Mouse (Mus musculus): ENCODE results near the gene Hsbp1. TPM values are rescaled to one million over a fixed set of nuclear protein-coding genes. Genes with fewer than 3 reads are reported as not detected.

Hsbp1 gene
- polyA plus RNA-seq, 1 experiment, result not detected

DNA sequence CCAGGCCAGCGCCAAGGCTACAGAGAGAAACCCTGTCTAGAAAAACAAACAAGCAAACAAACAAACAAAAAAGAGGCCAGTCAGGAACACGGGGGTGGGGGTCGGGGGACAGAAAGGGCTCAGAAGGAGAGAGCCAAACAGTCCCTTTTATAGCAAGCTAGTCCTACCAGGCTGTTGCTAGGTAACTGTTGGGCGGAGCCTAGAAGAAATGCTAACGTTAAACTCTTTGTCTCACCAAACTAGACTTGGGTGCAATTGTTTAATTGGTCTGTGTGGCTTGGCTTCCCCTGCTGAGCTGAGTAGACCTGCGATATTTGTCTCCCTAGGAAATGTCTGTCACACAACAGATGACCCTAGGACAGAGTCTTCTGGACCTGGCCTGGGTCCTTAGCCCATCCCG lies 34.2 kb downstream of the Hsbp1 start:
- TF ChIP-seq CTCF (IDR thresholded peaks at IDR 0.05; ENCODE audit: insufficient read depth, low read depth, low read length), result no peak
- no peak for TF ChIP-seq POLR2A (IDR thresholded peaks at IDR 0.05; ENCODE audit: insufficient read depth, low read depth, low read length)
- WGBS, result 59% methylated on average over 7 of the region's 7 CpGs
- H3K4me3 ChIP-seq (ENCODE audit: insufficient read depth, low read depth, low read length), result no peak overlapping the region
- H3K4me1 ChIP-seq (ENCODE audit: control insufficient read depth, insufficient read depth, low read length), result no peaks in the 10 kb centered on the region
- no peak overlapping the region for H3K27ac ChIP-seq (ENCODE audit: insufficient read depth, low read depth, low read length)

- TF ChIP-seq POLR2A (IDR thresholded peaks at IDR 0.05; ENCODE audit: insufficient read depth, low read depth, low read length) (no peak), CTCF (IDR thresholded peaks at IDR 0.05; ENCODE audit: insufficient read depth, low read depth, low read length) (no peak)
- Histone ChIP-seq H3K27ac (ENCODE audit: insufficient read depth, low read depth, low read length) (no peak overlapping the region), H3K4me1 (ENCODE audit: control insufficient read depth, insufficient read depth, low read length) (no peaks in the 10 kb centered on the region), H3K4me3 (ENCODE audit: insufficient read depth, low read depth, low read length) (no peak overlapping the region)
- WGBS, result 29% methylated on average over 4 of the region's 4 CpGs
Measured at GRCm38 (mm10) chr8:119380619-119381018, 36.3 kb downstream of the Hsbp1 start.

DNA sequence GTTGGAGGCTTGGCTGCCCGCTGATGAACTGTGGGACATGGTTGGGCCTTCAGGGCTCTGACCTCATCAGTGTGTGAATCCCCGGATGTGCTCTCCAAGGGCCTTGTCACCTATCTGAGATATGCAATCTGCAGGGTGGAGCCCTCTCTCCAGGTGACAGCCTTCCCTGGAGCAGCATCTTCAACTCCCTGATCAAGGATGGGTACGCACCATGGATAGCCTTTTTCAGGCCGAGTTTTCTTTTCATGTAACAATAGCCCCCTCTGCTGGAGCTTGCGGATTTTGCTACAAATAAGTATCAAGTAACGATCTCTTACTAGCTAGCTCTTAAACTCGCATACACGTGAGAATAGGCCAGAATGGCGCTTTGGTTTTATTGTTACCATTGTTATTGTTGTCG lies 40.2 kb downstream of the Hsbp1 start:
- Histone ChIP-seq H3K4me3 (ENCODE audit: insufficient read depth, low read depth, low read length) (no peak overlapping the region), H3K4me1 (ENCODE audit: control insufficient read depth, insufficient read depth, low read length) (no peaks in the 10 kb centered on the region), H3K27ac (ENCODE audit: insufficient read depth, low read depth, low read length) (no peak overlapping the region)
- WGBS, result 22% methylated on average over 10 of the region's 10 CpGs
- TF ChIP-seq POLR2A (IDR thresholded peaks at IDR 0.05; ENCODE audit: insufficient read depth, low read depth, low read length) (no peak), CTCF (IDR thresholded peaks at IDR 0.05; ENCODE audit: insufficient read depth, low read depth, low read length) (0 out of 2 replicates have a peak, but pooled peaks have one; percentile 16)

DNA sequence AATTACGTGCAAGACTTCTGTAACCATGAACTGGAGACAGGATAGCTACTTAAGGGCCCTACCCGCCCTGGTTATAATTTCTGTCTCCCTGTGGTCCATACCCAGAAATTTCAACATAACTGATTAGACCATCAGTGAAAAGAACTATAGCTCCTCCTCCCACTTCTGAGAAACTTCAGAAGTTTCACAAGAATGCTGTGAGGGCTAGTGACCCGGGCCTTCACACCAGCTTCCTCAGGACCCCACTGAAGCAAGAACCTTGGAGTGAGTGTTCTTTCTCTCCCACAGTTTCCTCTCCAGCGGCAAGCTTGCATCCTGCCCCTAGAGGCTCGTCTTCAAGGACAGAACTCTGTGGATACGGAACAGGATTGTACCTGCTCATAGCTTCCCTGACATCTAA lies 41.6 kb downstream of the Hsbp1 start:
- Histone ChIP-seq H3K27ac (ENCODE audit: insufficient read depth, low read depth, low read length) (no peak overlapping the region), H3K4me3 (ENCODE audit: insufficient read depth, low read depth, low read length) (no peak overlapping the region), H3K4me1 (ENCODE audit: control insufficient read depth, insufficient read depth, low read length) (no peaks in the 10 kb centered on the region)
- no peak for TF ChIP-seq POLR2A (IDR thresholded peaks at IDR 0.05; ENCODE audit: insufficient read depth, low read depth, low read length)
- no peak for TF ChIP-seq CTCF (IDR thresholded peaks at IDR 0.05; ENCODE audit: insufficient read depth, low read depth, low read length)
- WGBS, result 77% methylated on average over 6 of the region's 6 CpGs

DNA sequence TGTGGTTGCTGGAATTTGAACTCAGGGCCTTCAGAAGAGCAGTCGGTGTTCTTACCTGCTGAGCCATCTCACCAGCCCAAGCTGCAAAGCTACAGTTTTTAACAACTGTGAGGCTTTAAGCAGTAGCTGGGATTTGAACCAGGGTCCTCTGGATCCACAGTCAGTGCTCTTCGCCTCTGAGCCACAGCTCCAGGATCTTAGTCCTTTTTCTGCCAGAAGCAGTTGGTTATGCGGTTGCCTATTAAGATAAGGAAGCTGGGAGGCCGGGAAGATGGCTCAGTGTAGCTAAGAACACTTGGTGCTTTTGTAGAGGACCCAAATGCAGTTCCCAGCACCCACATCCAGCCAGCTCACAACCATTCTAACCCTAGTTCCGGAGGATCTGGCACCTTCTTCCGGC lies 42.7 kb downstream of the Hsbp1 start:
- no peak for TF ChIP-seq POLR2A (IDR thresholded peaks at IDR 0.05; ENCODE audit: insufficient read depth, low read depth, low read length)
- WGBS, result 86% methylated on average over 6 of the region's 6 CpGs

GRCm38 (mm10) chr8:119394097-119394496 lies 49.8 kb downstream of the Hsbp1 start:
- TF ChIP-seq CTCF (IDR thresholded peaks at IDR 0.05; ENCODE audit: insufficient read depth, low read depth, low read length) (no peak), POLR2A (IDR thresholded peaks at IDR 0.05; ENCODE audit: insufficient read depth, low read depth, low read length) (no peak)
- WGBS, result 77% methylated on average over 9 of the region's 9 CpGs
- peak overlapping the region; percentile 68 for H3K4me3 ChIP-seq (ENCODE audit: insufficient read depth, low read depth, low read length)
- peaks cover 21% of the 10 kb centered on the region for H3K4me1 ChIP-seq (ENCODE audit: control insufficient read depth, insufficient read depth, low read length)
- H3K27ac ChIP-seq (ENCODE audit: insufficient read depth, low read depth, low read length), result peak overlapping the region; percentile 79

More for the DNA sequence above, 42.7 kb downstream of the Hsbp1 start:
- Histone ChIP-seq H3K27ac (ENCODE audit: insufficient read depth, low read depth, low read length) (no peak overlapping the region), H3K4me3 (ENCODE audit: insufficient read depth, low read depth, low read length) (no peak overlapping the region), H3K4me1 (ENCODE audit: control insufficient read depth, insufficient read depth, low read length) (no peaks in the 10 kb centered on the region)

- Histone ChIP-seq H3K4me1 (ENCODE audit: control insufficient read depth, insufficient read depth, low read length) (peaks cover 25% of the 10 kb centered on the region), H3K27ac (ENCODE audit: insufficient read depth, low read depth, low read length) (peak within 1 kb of the TSS; percentile 79), H3K4me3 (ENCODE audit: insufficient read depth, low read depth, low read length) (peak within 1 kb of the TSS; percentile 68)
- WGBS, result under 1% methylated on average over 44 of the region's 44 CpGs
- TF ChIP-seq CTCF (IDR thresholded peaks at IDR 0.05; ENCODE audit: insufficient read depth, low read depth, low read length) (no peak), POLR2A (IDR thresholded peaks at IDR 0.05; ENCODE audit: insufficient read depth, low read depth, low read length) (peak; percentile 86)
Measured at GRCm38 (mm10) chr8:119394524-119395026, 50.3 kb downstream of the Hsbp1 start, which contains the start of gene Mlycd. Gene Mlycd, plus strand, starts transcription at chr8:119394878.

GRCm38 (mm10) chr8:119395072-119395950 lies 51.0 kb downstream of the Hsbp1 start:
- no peak for TF ChIP-seq CTCF (IDR thresholded peaks at IDR 0.05; ENCODE audit: insufficient read depth, low read depth, low read length)
- TF ChIP-seq POLR2A (IDR thresholded peaks at IDR 0.05; ENCODE audit: insufficient read depth, low read depth, low read length), result no peak
- Histone ChIP-seq H3K27ac (ENCODE audit: insufficient read depth, low read depth, low read length) (0 out of 2 replicates have a peak overlapping the region, but pooled peaks have one; percentile 28), H3K4me3 (ENCODE audit: insufficient read depth, low read depth, low read length) (peak overlapping the region; percentile 68), H3K4me1 (ENCODE audit: control insufficient read depth, insufficient read depth, low read length) (peaks cover 28% of the 10 kb centered on the region)
- 4% methylated on average over 83 of the region's 83 CpGs for WGBS

Other genes with a start within 250 kb of the Hsbp1 start
- not detected in 2 replicates for gene Mlycd, start 50.4 kb downstream of the Hsbp1 start, polyA plus RNA-seq (2012; ENCODE audit: insufficient read depth, insufficient read length, low replicate concordance, missing spikeins)
- gene Osgin1, start 89.6 kb downstream of the Hsbp1 start, polyA plus RNA-seq (2012; ENCODE audit: insufficient read depth, insufficient read length, low replicate concordance, missing spikeins), result not detected in 2 replicates
- not detected in 2 replicates for gene Necab2, start 102.2 kb downstream of the Hsbp1 start, polyA plus RNA-seq (2012; ENCODE audit: insufficient read depth, insufficient read length, low replicate concordance, missing spikeins)
- gene Slc38a8, start 157.2 kb downstream of the Hsbp1 start, polyA plus RNA-seq (2012; ENCODE audit: insufficient read depth, insufficient read length, low replicate concordance, missing spikeins), result not detected in 2 replicates
- 181 TPM in 1 of 2 replicates, not detected in the other for gene Mbtps1, start 214.2 kb downstream of the Hsbp1 start, polyA plus RNA-seq (2012; ENCODE audit: insufficient read depth, insufficient read length, low replicate concordance, missing spikeins)
- gene Hsdl1, start 230.7 kb downstream of the Hsbp1 start, polyA plus RNA-seq (2012; ENCODE audit: insufficient read depth, insufficient read length, low replicate concordance, missing spikeins), result 175 TPM in 1 of 2 replicates, not detected in the other
- gene Dnaaf1, start 230.7 kb downstream of the Hsbp1 start, polyA plus RNA-seq (2012; ENCODE audit: insufficient read depth, insufficient read length, low replicate concordance, missing spikeins), result not detected in 2 replicates